Mouse (Mus musculus): ENCODE results near the gene Spata32. TPM values are rescaled to one million over a fixed set of nuclear protein-coding genes. Genes with fewer than 3 reads are reported as not detected.

Spata32 gene
- 0.48 and 0.68 TPM in 2 replicates for polyA plus RNA-seq (2012; rRNA removed)

DNA sequence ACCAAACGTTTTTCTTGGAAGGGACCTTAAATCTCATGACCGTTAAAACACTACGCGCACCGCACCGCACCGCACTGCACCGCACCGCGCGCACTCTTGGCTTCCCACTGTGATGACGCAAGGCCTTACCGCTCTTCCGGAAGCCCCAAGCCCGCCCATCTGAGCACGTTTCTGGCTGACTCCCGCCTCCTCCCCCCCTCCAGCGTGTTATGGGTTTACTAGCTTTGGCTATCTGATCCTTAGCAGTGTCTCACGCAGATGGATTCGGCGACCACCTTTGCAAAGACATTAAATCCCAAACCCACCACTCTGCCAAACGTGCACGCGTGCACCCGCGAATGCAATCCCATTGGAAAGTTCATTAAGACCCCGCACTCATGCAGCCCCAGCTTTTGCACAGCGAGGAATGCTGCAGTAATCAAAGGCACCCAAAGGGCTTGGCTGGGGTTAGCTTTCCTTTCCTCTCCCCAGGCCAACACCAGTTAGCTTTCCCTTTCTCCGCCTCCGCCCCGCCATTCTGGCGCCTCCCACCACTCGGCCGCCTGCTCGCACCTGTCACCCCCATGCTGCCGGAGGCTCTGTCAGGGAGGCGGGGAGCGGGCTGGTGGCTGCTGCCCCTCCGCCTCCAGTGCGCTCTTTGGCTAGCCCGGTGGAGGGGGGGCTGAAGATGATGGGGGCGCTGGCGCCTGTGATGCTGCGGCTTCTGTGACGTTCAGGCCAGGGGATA lies at the start of gene Spata32:
Gene Spata32, minus strand, starts transcription at position 643 of the 727 bp plus-strand sequence.
- TF ChIP-seq CTCF (IDR thresholded peaks at IDR 0.05; ENCODE audit: borderline replicate concordance, extremely low read depth, insufficient read depth, insufficient read length): no peak
- no peak for TF ChIP-seq POLR2A (IDR thresholded peaks at IDR 0.05; ENCODE audit: borderline replicate concordance, extremely low read depth, insufficient read depth, insufficient read length, poor library complexity, severe bottlenecking)

DNA sequence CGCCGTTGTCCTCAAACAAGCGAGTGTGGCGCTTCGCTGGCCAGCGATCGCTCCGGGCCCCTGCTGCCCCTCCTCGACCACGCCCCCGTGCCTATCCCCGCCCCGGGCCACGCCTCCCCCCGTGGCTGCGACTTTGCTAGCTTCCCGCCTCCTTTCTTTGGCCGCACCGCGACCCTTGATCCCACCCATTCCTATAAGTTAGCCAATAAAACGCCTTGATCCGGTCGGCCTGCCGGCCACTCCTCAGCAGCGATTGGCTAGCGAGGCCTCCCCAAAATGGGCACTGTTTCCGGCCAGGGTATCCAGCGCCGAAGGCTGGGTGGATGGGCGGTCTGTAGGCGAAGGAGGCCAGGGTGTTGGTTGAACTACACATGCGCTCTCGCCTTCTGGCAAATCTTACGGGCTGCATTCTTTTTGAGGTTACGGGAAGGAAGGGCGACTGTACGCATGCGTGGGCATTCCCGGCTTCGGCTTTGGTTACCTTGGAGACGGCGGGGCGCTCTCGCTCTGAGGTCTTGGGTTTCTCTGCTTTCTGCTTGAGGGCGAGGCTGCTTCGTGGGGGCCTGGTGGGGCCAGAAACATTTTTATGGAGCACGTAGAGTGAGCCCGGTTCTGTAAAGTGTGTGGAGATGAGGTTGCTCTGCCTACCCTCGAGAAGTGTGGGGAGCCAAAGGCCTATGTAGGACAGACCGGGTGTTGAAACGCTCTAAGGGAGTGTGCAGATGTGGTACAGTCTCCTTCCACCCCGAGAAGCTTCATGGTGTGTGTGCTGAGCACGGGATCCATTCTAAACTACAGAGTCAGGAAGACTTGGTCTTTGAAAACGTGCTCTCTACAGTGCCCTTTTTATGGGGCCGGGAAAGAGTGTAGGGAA lies 49.4 kb upstream of the Spata32 start, which contains the start of gene Map3k14:
Gene Map3k14, minus strand, starts transcription at position 127 of the 874 bp plus-strand sequence.
- TF ChIP-seq POLR2A (IDR thresholded peaks at IDR 0.05; ENCODE audit: borderline replicate concordance, extremely low read depth, insufficient read depth, insufficient read length, poor library complexity, severe bottlenecking) (peak; percentile 73; the same call in 1 of the 2 replicates), CTCF (IDR thresholded peaks at IDR 0.05; ENCODE audit: borderline replicate concordance, extremely low read depth, insufficient read depth, insufficient read length) (no peak)
- DNase-seq (ENCODE audit: low read depth): peak; percentile 100

More for the DNA sequence above, at the start of gene Spata32:
- peak; percentile 89 for DNase-seq (ENCODE audit: low read depth)

DNA sequence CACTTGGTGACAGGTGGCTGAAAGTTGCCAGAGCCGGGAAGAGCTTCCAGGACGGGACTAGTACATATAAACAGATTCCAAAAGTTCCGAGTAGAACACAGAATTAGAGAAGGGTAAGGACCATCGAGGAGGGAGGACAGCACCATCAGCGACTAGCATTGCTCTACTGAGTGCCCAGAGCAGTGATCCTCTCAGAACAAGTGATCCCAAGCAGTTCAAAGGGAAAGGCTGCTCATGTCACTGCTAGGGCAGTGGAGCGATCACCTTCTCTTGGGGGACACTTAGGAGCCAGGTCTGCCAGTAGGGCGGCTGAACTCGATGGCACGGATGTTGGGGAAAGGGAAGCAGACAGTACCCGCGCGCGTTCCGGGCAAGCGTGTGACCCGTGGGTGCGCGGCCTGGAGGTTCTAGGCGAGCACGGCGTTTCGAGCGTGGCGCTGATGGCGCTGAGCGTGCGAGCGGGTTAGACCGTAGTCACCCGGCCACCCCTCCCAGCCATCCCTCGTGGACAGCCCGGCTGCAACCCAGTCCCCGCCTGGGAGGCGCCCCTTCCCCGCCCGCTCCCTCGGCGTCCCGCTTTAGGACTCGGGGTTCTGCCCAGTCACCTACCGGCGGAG lies 48.6 kb upstream of the Spata32 start:
- TF ChIP-seq POLR2A (IDR thresholded peaks at IDR 0.05; ENCODE audit: borderline replicate concordance, extremely low read depth, insufficient read depth, insufficient read length, poor library complexity, severe bottlenecking) (no peak), CTCF (IDR thresholded peaks at IDR 0.05; ENCODE audit: borderline replicate concordance, extremely low read depth, insufficient read depth, insufficient read length) (no peak)
- no peak for DNase-seq (ENCODE audit: low read depth)

DNA sequence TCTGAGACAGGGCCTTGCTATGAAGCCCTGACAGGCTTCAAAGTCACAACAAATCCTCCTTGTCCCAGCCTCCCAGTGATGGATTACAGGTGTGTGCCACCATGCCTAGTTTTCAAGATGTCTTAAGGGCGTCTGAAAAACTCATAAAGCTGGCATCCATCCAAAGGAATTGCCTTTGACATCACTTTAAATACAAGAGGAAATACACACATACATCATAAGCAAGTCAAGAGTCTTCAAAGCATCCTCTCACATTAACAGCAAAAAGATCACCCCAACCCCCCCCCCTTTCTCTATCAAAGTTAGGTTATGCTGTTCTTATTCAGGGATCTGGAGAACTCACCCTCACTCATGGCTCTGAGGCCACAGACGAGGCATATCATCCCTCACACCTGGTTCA lies 47.6 kb upstream of the Spata32 start:
- no peak for DNase-seq (ENCODE audit: low read depth)
- TF ChIP-seq POLR2A (IDR thresholded peaks at IDR 0.05; ENCODE audit: borderline replicate concordance, extremely low read depth, insufficient read depth, insufficient read length, poor library complexity, severe bottlenecking) (no peak), CTCF (IDR thresholded peaks at IDR 0.05; ENCODE audit: borderline replicate concordance, extremely low read depth, insufficient read depth, insufficient read length) (no peak)

DNA sequence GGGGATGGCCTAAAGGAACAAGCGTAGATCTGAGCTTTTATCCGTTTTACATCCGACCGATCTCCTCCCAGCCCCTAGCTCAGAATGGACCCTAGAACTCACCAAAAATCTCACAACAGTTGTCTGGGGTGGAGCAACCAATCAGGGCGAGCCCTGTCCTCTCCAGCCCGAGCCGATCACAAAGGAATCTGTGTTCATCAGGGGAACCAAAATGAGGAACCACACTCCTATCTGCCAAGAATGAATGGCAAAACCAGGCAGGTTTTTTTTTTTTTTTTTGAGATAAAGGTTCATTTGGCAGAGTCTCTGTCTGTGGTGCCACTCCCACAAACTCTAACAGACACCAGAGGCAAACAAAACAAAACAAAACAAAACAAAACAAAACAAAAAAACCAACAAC lies 47.0 kb upstream of the Spata32 start:
- TF ChIP-seq CTCF (IDR thresholded peaks at IDR 0.05; ENCODE audit: borderline replicate concordance, extremely low read depth, insufficient read depth, insufficient read length) (no peak), POLR2A (IDR thresholded peaks at IDR 0.05; ENCODE audit: borderline replicate concordance, extremely low read depth, insufficient read depth, insufficient read length, poor library complexity, severe bottlenecking) (no peak)
- DNase-seq (ENCODE audit: low read depth): no peak

DNA sequence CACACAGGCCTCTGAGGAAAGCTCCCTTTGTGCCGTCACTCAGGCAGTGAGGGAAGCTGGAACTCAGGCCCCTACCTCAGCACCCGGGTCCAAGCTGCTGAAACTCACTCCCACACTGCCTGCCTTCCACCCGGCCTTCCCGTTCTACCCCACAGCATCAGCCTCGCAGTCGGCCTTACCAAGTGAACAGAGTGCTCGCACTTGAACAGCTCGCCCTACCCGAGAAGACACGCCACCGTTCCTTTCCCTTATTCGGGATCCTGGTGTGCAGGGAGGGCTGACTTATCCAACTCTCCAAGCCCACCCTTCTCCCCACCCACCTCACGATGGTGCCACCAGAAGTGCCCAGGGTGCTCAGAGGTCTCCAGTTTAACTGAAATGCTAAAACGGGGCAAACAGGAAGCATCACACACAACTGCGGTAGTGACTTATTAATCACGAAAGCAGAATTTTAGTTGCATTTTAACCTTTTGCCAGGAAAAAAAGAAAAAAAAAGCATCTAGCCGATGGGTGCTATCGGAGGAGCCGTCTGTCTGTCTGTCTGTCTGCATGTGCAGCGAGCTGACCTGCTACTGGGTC lies 46.3 kb upstream of the Spata32 start:
- TF ChIP-seq CTCF (IDR thresholded peaks at IDR 0.05; ENCODE audit: borderline replicate concordance, extremely low read depth, insufficient read depth, insufficient read length) (no peak), POLR2A (IDR thresholded peaks at IDR 0.05; ENCODE audit: borderline replicate concordance, extremely low read depth, insufficient read depth, insufficient read length, poor library complexity, severe bottlenecking) (no peak)
- peak; percentile 68 for DNase-seq (ENCODE audit: low read depth)

DNA sequence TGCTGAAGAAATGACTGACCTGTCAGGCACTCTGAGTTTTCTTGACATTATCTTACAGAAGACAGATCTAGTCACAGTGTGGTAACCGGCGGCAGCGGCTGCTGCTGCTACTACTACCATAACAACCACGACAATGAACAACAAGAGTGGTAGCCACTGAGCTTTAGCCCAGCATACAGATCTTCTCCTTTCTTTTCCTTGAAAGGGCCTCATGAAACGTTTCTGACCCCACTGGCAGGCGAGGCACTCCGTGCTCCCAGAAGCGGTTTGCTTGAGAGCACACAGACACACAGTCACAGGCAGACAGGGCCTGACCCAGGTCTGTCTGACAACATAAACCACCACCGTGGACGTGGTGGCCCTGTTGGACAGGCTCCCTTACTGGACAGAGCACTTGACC lies 45.3 kb upstream of the Spata32 start:
- DNase-seq (ENCODE audit: low read depth): peak; percentile 50
- no peak for TF ChIP-seq CTCF (IDR thresholded peaks at IDR 0.05; ENCODE audit: borderline replicate concordance, extremely low read depth, insufficient read depth, insufficient read length)
- TF ChIP-seq POLR2A (IDR thresholded peaks at IDR 0.05; ENCODE audit: borderline replicate concordance, extremely low read depth, insufficient read depth, insufficient read length, poor library complexity, severe bottlenecking): no peak

DNA sequence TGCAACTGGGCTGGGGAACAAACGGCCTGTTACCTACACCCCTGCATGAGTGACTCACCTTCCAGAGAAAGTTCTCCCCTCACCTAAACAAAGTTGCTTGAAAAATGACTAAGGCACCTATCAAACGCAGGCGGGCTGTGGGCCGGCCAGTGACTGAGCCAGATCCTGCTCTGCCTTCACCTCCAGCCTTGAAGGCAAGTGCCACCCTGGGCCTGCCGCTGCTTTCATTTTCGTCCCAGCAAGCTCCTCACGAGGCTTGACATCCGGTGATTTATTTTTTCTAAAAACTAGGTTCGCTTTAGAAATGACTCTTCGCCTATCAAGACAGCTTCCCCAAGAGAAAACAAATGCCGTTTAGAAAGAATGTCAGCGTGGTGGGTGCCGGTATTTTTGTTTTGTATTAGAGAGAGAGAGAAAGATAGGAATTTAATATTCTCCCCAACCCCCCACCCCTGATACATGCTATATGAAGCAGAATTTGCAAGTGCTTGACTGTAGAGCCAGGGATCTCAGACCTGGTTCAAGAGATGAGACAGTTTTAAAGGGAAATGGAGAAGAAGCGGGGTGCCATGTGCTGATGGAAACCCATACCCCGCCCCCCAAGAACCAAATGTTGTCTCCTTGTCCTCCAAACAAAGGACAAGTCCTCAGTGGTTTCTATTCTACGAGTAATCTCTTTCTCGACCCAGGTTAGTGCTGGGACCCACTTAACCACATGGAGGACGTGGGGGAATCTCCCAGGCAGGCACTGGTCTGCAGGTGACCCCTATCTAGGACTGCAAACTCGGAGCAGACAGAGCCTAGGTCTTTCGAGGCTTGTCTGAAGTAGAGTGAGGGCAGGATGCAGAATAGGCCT lies 44.4 kb upstream of the Spata32 start:
- DNase-seq (ENCODE audit: low read depth): no peak
- TF ChIP-seq CTCF (IDR thresholded peaks at IDR 0.05; ENCODE audit: borderline replicate concordance, extremely low read depth, insufficient read depth, insufficient read length): no peak
- TF ChIP-seq POLR2A (IDR thresholded peaks at IDR 0.05; ENCODE audit: borderline replicate concordance, extremely low read depth, insufficient read depth, insufficient read length, poor library complexity, severe bottlenecking): no peak

DNA sequence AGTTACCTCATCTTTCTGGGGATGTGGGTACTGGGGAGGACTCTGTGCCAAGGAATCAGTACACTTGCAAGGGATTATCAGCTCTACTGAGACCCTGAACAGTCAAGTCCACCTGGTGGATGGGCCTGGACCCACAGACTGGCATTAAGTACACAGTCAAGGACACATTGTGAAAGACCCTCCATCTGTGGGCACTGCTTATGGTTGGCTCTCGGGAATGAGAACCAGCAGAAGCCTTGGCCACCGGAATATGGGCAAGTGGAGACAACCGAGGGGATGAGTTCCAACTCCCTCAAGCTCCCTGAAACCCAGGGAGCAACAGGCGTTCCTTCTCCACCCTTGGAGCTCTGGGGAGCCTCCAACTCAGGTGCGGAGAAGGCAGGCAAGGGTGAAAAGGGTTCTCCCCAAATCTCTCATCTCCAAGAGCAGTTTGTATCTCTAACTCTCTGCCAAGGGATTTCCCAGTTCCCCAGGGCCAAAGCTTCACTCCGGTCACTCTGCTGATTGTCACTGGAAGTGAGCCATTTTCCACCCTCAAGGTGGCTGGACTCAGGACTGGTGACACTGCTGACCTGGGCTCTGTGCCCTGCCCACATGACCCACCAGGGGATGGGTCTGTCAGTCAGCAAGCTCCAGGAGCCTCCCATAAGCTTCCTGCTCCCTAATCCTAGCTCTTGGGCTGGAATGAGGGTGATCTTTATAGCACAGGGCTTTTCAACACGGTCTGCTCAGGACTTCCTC lies 43.6 kb upstream of the Spata32 start:
- DNase-seq (ENCODE audit: low read depth): no peak
- TF ChIP-seq POLR2A (IDR thresholded peaks at IDR 0.05; ENCODE audit: borderline replicate concordance, extremely low read depth, insufficient read depth, insufficient read length, poor library complexity, severe bottlenecking): no peak
- no peak for TF ChIP-seq CTCF (IDR thresholded peaks at IDR 0.05; ENCODE audit: borderline replicate concordance, extremely low read depth, insufficient read depth, insufficient read length)
